Mouse (Mus musculus): ENCODE data around the gene Cdk17. TPM values are rescaled to one million over a fixed set of nuclear protein-coding genes. Genes with fewer than 3 reads are reported as not detected.

Cdk17 gene
- polyA plus RNA-seq (2017; shearing (Covaris generic)): 100 to 1,000 TPM; 146 to 179 TPM

DNA sequence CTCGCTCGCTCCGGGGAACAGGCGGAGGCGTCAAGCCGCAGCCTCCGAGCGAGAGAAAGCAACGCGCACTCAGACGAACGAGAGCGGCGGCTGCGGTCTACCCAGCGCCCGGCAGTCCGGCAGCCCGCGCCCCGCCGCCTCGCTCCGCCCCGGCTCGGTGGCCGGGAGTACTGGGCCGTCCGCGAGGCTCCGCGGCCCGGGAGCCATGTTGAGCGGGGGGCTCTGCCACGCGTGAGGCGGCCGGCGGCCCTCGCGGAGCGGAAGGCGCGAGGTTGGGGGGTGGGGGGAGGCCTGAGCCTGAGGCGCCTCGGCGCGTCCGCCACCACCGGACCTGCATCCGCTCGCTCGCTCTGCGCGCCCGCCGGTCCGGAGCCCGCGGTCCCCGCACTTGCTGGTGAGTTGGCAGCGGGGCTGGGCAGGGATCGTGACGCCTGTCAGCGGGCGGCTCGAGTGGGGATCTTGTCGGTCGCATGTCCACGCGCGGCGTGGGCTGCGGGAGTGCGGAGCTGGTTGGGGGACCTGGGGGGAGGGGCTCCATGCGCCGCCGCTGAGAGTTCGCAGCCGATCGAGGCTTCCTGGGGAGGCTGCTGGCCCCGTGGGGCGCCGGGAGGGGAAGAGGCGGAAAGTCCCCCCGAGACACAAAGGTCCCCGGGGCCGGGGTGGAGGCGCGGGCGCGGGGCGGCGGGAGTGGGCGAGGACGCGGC is at the start of gene Cdk17:
Cdk17 (plus strand) TSS at position 69 of the 704 bp plus-strand sequence.

DNA sequence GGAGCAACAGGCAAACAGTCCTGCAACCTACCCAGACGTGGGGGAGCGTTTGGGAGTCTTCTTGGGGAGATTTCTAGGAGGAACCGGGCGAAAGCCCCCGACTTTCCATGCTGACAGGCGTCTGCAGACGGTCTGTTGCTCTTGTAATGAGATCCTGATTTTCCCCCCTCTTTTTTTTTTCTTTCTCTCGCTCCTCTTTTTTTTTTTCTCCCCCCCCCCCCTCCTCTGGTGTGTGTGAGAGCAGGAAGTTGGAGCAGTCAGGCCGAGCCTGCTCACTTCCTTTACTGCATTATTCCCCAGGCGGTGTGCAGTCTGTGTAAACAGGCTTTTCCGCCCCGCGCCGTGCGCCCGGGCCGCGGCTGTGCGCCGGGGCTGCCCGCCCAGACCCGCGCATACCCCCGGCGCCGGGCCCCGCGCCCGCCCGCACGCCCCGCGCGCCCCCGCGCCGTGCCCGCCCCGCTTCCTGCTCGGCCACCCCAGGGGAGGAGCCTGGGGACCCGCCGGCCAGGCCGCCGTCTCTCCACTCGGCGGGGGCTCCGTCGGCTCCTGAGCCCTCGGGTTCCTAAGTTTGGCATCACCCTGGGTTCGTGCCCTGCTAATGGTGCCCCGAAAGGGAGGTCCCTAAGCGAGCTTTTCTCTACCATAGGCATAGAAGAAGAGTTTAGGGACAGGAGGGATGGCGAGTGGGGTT is 150.2 kb downstream of the Cdk17 start, which contains the start of gene Elk3:
Elk3 (minus strand) TSS at position 415 of the 691 bp plus-strand sequence.

Other genes starting within 250 kb of the Cdk17 start
- 1 to 10 TPM in 1 of 2 experiments, under 1 TPM in 1; 0.51 to 4.1 TPM for gene Cfap54, start 79.3 kb upstream of the Cdk17 start, polyA plus RNA-seq (2017; shearing (Covaris generic))
- gene Elk3, start 150.3 kb downstream of the Cdk17 start, polyA plus RNA-seq (2017; shearing (Covaris generic)): 10 to 100 TPM; 68.0 to 81.2 TPM

Data from inflammation-experienced regulatory T-cells (primary cell).